In genomic region chr15:94543409-94544051, GRCm38 (mm10) we compare ENCODE assay signal across 8 mouse cellular contexts. TPM values are rescaled to one million over a fixed set of nuclear protein-coding genes. Genes with fewer than 3 reads are reported as not detected.
DNase-seq lines count a peak whose midpoint lies in the region; ATAC-seq lines count a peak whose summit lies in the region.

Gene Pus7l (minus strand): TSS chr15:94543547.
Gene Irak4 (plus strand): TSS chr15:94543643.

- H3K27ac ChIP-seq in hindbrain, embryonic 12.5 days = peak within 1 kb of the TSS; percentile 53

- peaks cover 3% of the 10 kb centered on the region for H3K4me1 ChIP-seq in hindbrain, embryonic 12.5 days

- WGBS in hindbrain, embryonic 12.5 days = under 1% methylated on average over 45 of the region's 45 CpGs

- peak within 1 kb of the TSS; percentile 72 for H3K4me3 ChIP-seq in hindbrain, embryonic 12.5 days

- H3K9me3 ChIP-seq in hindbrain, embryonic 12.5 days (replicated peaks) = no peaks in the 10 kb centered on the region

- DNase-seq in NIH3T3 (ENCODE audit: low read depth) = peak; percentile 95
- peak; percentile 93 to 96 for DNase-seq in cerebellum, postnatal 10 days
- peak; percentile 87 for DNase-seq in frontal cortex, postnatal 10 days (ENCODE audit: low spot score in 2 of 2)
- peak; percentile 90 to 93 for DNase-seq in layer of hippocampus, postnatal 14 days (ENCODE audit: low spot score in 2 of 2)
- peak; percentile 95 for DNase-seq in lung, postnatal 14 days
- DNase-seq in retina, adult 2 months (ENCODE audit: low read depth, low spot score) = peak; percentile 90
- peak; percentile 94 for DNase-seq in thymus, postnatal 36 days

- H3K4me2 ChIP-seq in hindbrain, embryonic 12.5 days (replicated peaks) = peak within 1 kb of the TSS; percentile 80

- ATAC-seq in hindbrain, embryonic 12.5 days (ENCODE audit: low FRiP score) = peak; percentile 99

- peak within 1 kb of the TSS; percentile 68 for H3K9ac ChIP-seq in hindbrain, embryonic 12.5 days

- H3K36me3 ChIP-seq in hindbrain, embryonic 12.5 days = no peaks in the 10 kb centered on the region

- no peaks in the 10 kb centered on the region for H3K27me3 ChIP-seq in hindbrain, embryonic 12.5 days

RNA-seq across cellular contexts. Expression of gene Pus7l, which starts in this region (rescaled TPM):
- polyA plus RNA-seq in hindbrain, embryonic 12.5 days (2016; fragmentation: Nextera tagmentation; extraction: Ambion mirVana) = 8.1 and 8.5 TPM in 2 replicates
- 1 to 10 TPM; 4.2 to 4.9 TPM for total RNA-seq in layer of hippocampus, postnatal 14 days (2021)

RNA-seq across cellular contexts. Expression of gene Irak4, which starts in this region (rescaled TPM):
- 3.8 and 3.9 TPM in 2 replicates for polyA plus RNA-seq in hindbrain, embryonic 12.5 days (2016; fragmentation: Nextera tagmentation; extraction: Ambion mirVana)
- total RNA-seq in layer of hippocampus, postnatal 14 days (2021) = 1 to 10 TPM; 2.1 to 2.8 TPM

Comparison
In these comparisons a context has a peak if more than half of its experiments do, and no peak if none do; other contexts are left out.
1. Peak in every context shown above with its lines: DNase-seq, ATAC-seq, H3K4me3 ChIP-seq and H3K27ac ChIP-seq.